Mouse (Mus musculus) left cerebral cortex, postnatal 36 days (tissue): ENCODE results near the gene Kcng4. TPM values are rescaled to one million over a fixed set of nuclear protein-coding genes. Genes with fewer than 3 reads are reported as not detected.

Source experiments
- DNase-seq, 2 experiments: peaks; one replicate each; pipeline ENCODE4 v3.0.0; 2021 to 2022; ENCODE audit warnings: low spot score in 2 of 2, mixed read lengths in 1 of 2
- intact Hi-C: fragments of 180-260 bp; cut with DNase I; formaldehyde crosslinking; loops from one replicate; pipeline ENCODE4 v1.15.1; 2025
- total RNA-seq, 2 experiments: library from RNA; stranded (reverse); gene quantifications; 2 replicates each; pipeline ENCODE4 v1.2.3; 2021

The Kcng4 gene
- total RNA-seq, 2 experiments from 2014 or later, result 3.1 to 3.7 TPM

GRCm38 (mm10) chr8:119620116-119620840 lies 15.2 kb downstream of the Kcng4 start:
- intact Hi-C loops, result no loop called here
- DNase-seq, result no peak

GRCm38 (mm10) chr8:119618887-119619286 lies 16.6 kb downstream of the Kcng4 start:
- DNase-seq, result no peak
- intact Hi-C loops, result no loop called here

GRCm38 (mm10) chr8:119617586-119617985 lies 17.9 kb downstream of the Kcng4 start:
- DNase-seq, result no peak
- intact Hi-C loops, result no loop called here

GRCm38 (mm10) chr8:119616811-119617210 lies 18.7 kb downstream of the Kcng4 start:
- DNase-seq, result no peak
- intact Hi-C loops, result no loop called here

GRCm38 (mm10) chr8:119616358-119616757 lies 19.1 kb downstream of the Kcng4 start:
- intact Hi-C loops, result no loop called here
- no peak for DNase-seq

GRCm38 (mm10) chr8:119615096-119615495 lies 20.4 kb downstream of the Kcng4 start:
- DNase-seq, result no peak
- intact Hi-C loops, result no loop called here

- DNase-seq, result no peak
- intact Hi-C loops, result no loop called here
Measured at GRCm38 (mm10) chr8:119612471-119612870, 23.0 kb downstream of the Kcng4 start, which contains the start of gene Adad2. Gene Adad2 (plus strand): TSS chr8:119612747.

GRCm38 (mm10) chr8:119606224-119606623 lies 29.3 kb downstream of the Kcng4 start:
- no peak for DNase-seq
- intact Hi-C loops, result loop anchor here (5.0 kb wide), 1 partner anchor 164 kb away; no protein-coding TSS in a partner anchor

GRCm38 (mm10) chr8:119604996-119605395 lies 30.5 kb downstream of the Kcng4 start, which contains the start of gene Taf1c:
Gene Taf1c (minus strand): TSS chr8:119605222.
- intact Hi-C loops, result loop anchor here (5.0 kb wide), 1 partner anchor 163 kb away; no protein-coding TSS in a partner anchor
- DNase-seq, result peak; percentile 88 to 90

GRCm38 (mm10) chr8:119604398-119604803 lies 31.1 kb downstream of the Kcng4 start:
- intact Hi-C loops, result no loop called here
- DNase-seq, result no peak

GRCm38 (mm10) chr8:119603771-119604170 lies 31.7 kb downstream of the Kcng4 start:
- intact Hi-C loops, result no loop called here
- DNase-seq, result no peak

GRCm38 (mm10) chr8:119591456-119591855 lies 44.0 kb downstream of the Kcng4 start:
- no peak for DNase-seq
- intact Hi-C loops, result no loop called here

GRCm38 (mm10) chr8:119590348-119590747 lies 45.1 kb downstream of the Kcng4 start:
- intact Hi-C loops, result no loop called here
- DNase-seq, result no peak

GRCm38 (mm10) chr8:119588844-119589243 lies 46.6 kb downstream of the Kcng4 start:
- DNase-seq, result no peak
- intact Hi-C loops, result no loop called here

GRCm38 (mm10) chr8:119588321-119588720 lies 47.2 kb downstream of the Kcng4 start:
- intact Hi-C loops, result no loop called here
- DNase-seq, result no peak

- DNase-seq, result no peak
- intact Hi-C loops, result no loop called here
Measured at GRCm38 (mm10) chr8:119585901-119586300, 49.6 kb downstream of the Kcng4 start.

- no peak for DNase-seq
- intact Hi-C loops, result no loop called here
Measured at GRCm38 (mm10) chr8:119580441-119581161, 54.9 kb downstream of the Kcng4 start.

GRCm38 (mm10) chr8:119579096-119579495 lies 56.4 kb downstream of the Kcng4 start:
- DNase-seq, result no peak
- intact Hi-C loops, result no loop called here

- no peak for DNase-seq
- intact Hi-C loops, result loop anchor here (2.0 kb wide), 1 partner anchor 15 kb away; no protein-coding TSS in a partner anchor
Measured at GRCm38 (mm10) chr8:119575366-119575726, 60.1 kb downstream of the Kcng4 start.

- intact Hi-C loops, result loop anchor here (2.0 kb wide), 1 partner anchor 14 kb away; no protein-coding TSS in a partner anchor
- DNase-seq, result peak; percentile 94 to 95
Measured at GRCm38 (mm10) chr8:119574437-119575365, 60.8 kb downstream of the Kcng4 start, which contains the start of the genes Hsdl1 and Dnaaf1. Gene Hsdl1 (minus strand): TSS chr8:119575183. Gene Dnaaf1 (plus strand): TSS chr8:119575235.
